Mouse (Mus musculus) layer of hippocampus, adult 11-12 months (tissue): Measurements from ENCODE around the gene Ssb.
A peak's percentile ranks its signal among the peaks of the same experiment; 100 is the strongest.
"Not testable (repeated sequence)": the region's sequence is repeated elsewhere in the genome, so short reads cannot be mapped to it uniquely, and the experiment has no call there.

ENCODE experiments used
- DNase-seq: peaks from one replicate; pipeline ENCODE4 v3.0.0; 2022; ENCODE audit warnings: low spot score

Gene Ssb

GRCm38 (mm10) chr2:69862117-69862657 is 825 bp downstream of the Ssb start:
- DNase-seq = no peak

- DNase-seq = no peak
These were observed 22.6 kb downstream of the Ssb start for GRCm38 (mm10) chr2:69883990-69884391.

- no peak for DNase-seq
These were observed 23.2 kb downstream of the Ssb start for GRCm38 (mm10) chr2:69884581-69884980.

- no peak for DNase-seq
These were observed 23.7 kb downstream of the Ssb start for GRCm38 (mm10) chr2:69885050-69885449.

GRCm38 (mm10) chr2:69885451-69886305 is 24.3 kb downstream of the Ssb start, which contains the start of gene Mettl5:
Mettl5 (minus strand) TSS chr2:69885615.
- DNase-seq = peak; percentile 90

- DNase-seq = no peak
These were observed 27.6 kb downstream of the Ssb start for GRCm38 (mm10) chr2:69888957-69889356.

- no peak for DNase-seq
These were observed 29.5 kb downstream of the Ssb start for GRCm38 (mm10) chr2:69890843-69891242.

- no peak for DNase-seq
These were observed 31.8 kb downstream of the Ssb start for GRCm38 (mm10) chr2:69893145-69893544.

- no peak for DNase-seq
These were observed 32.5 kb downstream of the Ssb start for GRCm38 (mm10) chr2:69893891-69894290.

- no peak for DNase-seq
These were observed 34.3 kb downstream of the Ssb start for GRCm38 (mm10) chr2:69895502-69896223.

GRCm38 (mm10) chr2:69896224-69896581 is 34.8 kb downstream of the Ssb start:
- DNase-seq = no peak

- DNase-seq = peak; percentile 97
These were observed 35.8 kb downstream of the Ssb start, which contains the start of gene Ubr3 for GRCm38 (mm10) chr2:69897039-69897617. Ubr3 (plus strand) TSS chr2:69897246.

- peak; percentile 51 for DNase-seq
These were observed 36.5 kb downstream of the Ssb start for GRCm38 (mm10) chr2:69897618-69898575.

GRCm38 (mm10) chr2:69903541-69903940 is 42.2 kb downstream of the Ssb start:
- no peak for DNase-seq

GRCm38 (mm10) chr2:69907394-69907793 is 46.0 kb downstream of the Ssb start:
- not testable (repeated sequence) for DNase-seq

- DNase-seq = no peak
These were observed 51.4 kb downstream of the Ssb start for GRCm38 (mm10) chr2:69912801-69913200.

GRCm38 (mm10) chr2:69917301-69917700 is 55.9 kb downstream of the Ssb start:
- no peak for DNase-seq
